Mouse (Mus musculus) hematopoietic stem cell, adult 5-6 weeks (primary cell): Measurements from ENCODE around the gene Fam227b. TPM values are rescaled to one million over a fixed set of nuclear protein-coding genes. Genes with fewer than 3 reads are reported as not detected.

Experiments used
- ATAC-seq, 2 experiments: fragments of 125-278 bp in 1 of 2; replicated peaks in 1 of 2; 2 replicates each; pipeline ENCODE4 v1.8.0; 2016 to 2017; ENCODE audit warnings: inconsistent platforms in 2 of 2, mild to moderate bottlenecking in 2 of 2, moderate number of reproducible peaks in 2 of 2, low read depth in 1 of 2, moderate TSS enrichment in 1 of 2; ENCODE audit not compliant: low FRiP score in 2 of 2, poor library complexity in 2 of 2, severe bottlenecking in 2 of 2, insufficient read depth in 1 of 2, low TSS enrichment in 1 of 2
- total RNA-seq: library from RNA; stranded (forward); fragments of 172-1452, 232-1000 nt; gene quantifications from 2 replicates; pipeline ENCODE4 v1.2.3, GENCODE M21; 2017

The Fam227b gene
- total RNA-seq, 1 experiment from 2014 or later = not detected

DNA sequence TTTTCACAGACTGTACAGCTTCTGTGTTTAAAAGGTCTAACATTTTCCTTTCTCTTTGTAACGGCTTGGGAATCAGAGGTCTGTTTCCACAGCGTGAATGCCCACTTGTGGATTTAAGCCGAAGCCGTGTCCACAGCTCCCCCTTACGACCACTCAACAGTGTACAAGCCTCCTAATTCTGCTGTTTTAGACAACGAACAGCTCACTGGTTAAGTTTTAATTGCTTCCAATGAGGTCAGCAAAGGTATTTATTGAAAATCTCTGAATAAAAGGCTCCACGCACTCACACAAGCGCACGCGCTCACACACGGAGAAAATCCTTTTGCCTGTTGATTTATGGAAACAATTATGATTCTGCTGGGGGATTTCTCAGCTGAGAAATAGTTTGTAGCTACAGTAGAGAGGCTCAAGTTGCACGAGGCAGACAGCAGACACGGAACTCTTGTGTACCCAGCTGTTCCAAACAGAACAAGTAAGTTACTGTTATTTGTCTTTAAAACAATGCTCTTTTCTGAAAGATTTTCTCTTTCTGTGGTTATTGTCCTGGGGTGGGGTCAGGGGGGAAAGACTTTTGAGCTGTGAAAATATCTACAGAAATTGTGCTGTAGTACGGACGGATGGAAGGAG lies 117.3 kb downstream of the Fam227b start, which contains the start of gene Fgf7:
TSS of gene Fgf7 (plus strand) at position 280 of the 627 bp plus-strand sequence.
- no peak for ATAC-seq

DNA sequence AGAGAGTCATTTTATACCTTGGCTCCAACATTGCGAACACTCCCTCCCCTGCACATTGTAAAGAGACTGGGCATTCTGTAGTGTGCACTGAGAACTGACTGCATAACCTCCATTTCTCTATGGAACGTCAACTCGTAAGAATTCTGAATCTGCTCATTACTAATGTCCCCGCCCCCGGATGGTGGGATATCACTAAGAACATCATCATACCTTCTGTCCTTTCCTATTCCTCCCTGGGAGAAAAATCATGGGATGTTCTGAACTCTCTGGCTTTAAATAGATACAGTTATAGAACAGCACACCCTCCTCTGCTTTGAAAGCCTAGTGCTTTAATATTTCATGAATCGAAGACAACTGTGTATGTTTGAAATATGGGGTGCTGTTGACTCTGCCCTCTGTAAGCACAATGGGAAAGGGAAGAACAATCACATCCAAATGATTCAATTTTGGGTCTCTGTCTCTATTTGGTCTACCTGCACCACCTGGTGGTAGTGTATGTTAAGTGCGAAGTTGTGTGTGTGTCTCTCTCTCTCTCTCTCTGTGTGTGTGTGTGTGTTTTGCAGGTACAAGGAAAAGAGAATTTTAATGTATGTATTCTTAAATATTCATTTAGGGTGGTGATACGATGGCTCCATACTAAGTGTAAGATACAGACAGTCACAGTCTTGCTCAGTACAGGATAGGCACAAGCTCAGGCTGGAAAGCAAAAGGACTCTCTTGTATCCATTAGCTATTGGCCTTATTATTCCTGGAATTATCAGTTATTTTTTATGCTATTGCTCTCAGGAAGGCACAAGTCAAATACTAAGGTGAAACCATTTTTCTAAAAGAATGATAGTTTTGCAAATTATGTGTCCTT lies 118.5 kb downstream of the Fam227b start:
- no peak for ATAC-seq

DNA sequence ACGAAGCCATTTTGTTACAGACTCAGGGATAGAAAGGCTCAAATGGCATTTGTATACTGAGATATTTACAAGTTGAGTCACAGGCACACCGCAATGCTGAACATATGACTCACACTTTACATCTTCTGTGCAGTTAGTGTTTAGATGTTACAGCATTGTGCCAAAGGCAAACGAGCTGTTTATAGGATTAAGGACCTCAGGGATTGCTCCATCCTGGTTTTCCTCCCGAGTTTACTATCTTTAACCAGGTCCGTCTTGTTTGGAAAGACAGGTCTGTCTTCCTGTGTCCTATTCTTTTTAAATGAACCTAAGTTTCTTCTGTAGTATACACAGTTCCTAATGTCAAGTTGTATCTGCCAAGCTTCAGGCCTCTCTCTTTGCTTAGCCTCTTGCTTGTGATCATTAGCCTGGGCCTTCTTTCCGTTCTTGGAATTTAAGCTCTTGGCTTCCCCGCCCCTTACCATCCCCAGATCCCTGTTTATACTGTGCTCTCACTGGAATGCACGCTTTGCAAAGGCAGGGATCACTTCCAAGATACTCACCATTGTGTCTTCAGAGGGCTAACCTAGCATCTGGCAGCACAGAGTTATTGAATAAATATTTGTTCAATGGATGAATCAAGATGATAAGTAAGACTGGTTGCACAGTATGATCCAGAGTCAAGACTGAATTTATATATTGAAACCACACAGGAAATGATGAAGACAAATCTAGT lies 120.5 kb downstream of the Fam227b start:
- no peak for ATAC-seq

DNA sequence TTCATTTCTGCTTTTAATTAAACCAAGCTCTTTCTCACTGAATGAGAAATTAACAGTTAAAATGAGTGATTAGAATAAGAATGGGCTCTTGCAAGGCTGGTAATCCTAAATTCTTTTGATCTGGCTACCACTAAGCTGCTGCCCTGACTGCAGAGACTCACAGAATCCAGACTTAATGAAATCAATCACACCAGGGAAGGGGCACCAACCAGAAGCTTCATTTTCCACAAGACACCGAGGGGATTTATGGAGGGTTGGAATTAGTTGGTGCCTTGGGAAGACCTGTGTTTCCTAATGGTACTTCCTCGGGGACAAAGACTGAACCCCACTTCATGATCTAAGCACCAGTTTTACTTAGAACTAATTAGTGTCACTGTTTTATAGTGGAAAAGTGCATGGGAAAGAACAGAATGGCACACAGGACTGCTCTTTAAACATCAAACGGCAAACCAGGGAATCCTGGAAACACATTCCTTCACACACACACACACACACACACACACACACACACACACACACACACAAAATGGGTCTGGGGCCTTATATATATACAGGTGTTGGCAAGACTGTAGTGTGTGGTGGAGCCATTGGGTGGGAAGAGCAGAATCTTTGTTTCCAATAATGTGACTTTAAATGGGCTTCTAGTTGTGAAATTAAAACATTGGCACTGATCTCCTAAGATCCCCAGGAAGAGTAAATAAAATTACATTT lies 135.9 kb downstream of the Fam227b start:
- no peak for ATAC-seq

DNA sequence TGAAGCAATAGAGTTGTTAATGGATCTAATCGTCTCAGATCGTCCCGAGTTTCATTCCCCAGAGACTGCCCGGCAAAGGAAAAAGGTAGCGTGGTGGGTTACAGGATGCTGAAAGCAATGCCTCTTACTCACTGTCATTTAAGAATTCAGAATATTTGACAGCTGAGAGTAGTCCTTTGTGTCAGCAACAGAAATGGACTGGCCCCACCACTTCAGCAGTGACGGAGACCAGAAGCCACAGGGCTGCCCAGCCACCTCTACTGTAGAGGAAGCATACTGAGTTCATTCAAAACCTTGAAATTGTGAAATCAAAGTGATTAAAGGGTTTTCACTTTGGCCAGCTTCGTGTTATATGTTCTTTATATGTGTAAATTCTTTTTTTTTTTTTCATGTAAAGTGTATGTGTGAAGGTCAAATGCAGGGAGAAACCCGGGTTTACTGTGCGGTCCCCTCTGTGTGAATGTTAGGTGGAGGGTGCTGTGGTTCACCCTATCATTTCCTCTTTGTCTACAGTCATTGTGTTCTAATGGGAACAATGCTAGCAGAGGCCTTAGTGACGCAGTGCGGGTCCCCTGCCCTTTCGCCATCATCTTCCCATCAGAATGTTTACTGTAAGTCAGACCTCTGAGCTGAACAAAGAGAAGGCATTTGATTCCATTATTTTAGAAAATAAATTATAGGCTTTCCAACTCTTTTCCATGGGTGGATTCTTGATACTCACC lies 136.7 kb downstream of the Fam227b start:
- 0 out of 4 replicates have a peak, but pooled peaks of 1 of the 2 experiments have one; percentile 27 for ATAC-seq

DNA sequence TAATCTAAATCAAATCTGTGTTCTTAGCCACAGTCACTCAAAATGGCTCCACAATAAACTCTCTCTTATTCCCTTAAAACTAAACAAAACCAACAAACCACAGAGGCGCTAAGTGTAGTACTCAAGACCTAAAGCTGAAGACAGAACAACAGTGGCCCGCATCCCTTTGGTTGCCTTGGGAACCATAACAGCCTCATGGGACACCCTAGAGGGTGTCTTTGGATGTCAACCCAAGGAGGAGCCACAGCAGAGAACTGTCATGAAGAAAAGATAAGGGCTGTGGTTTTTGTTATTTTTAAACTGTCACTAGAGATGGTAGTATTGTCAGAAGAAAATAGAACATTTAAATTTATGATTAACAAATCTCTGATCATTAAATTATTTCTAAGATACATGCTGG lies 145.1 kb downstream of the Fam227b start:
- ATAC-seq = no peak

DNA sequence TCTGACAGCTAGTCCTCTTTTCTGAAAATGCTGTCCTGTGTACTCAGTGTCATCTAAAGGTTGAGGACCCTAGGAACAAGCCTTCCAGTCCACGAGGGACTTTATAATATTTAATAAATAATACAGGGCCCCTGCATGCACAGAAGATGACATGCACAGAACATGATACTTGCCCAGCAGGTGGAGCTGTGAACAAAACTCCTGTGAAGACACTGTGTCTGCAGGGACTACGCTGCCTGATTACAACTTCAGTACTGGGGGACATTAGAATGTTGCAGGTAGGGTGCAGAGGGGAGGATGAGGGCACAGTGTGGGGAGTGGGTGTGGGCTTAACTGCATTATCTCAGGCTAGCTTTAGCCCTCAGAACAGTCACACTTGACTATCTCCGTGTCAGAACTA lies 145.7 kb downstream of the Fam227b start:
- ATAC-seq = peak; percentile 42 to 51; a peak in 2 of 4 replicates

DNA sequence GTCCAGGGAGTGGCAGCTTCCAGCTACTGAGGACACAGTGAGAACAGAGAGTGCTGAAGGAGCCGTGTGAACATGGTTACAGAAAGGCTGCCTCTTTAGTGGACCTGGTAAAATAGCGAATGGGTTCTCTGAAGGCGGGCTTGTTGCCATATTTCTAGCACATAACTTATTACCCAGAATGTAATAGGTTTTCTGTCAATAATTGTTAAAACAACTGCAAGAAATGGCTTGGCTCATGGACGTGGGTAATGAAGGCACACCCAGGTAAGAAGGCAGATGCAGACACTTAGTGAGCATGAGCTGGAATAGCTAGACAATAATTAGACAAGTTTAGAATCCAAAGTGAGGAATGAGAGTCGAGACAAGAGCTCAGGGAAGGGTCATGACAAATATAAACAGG lies 149.5 kb downstream of the Fam227b start:
- no peak for ATAC-seq

DNA sequence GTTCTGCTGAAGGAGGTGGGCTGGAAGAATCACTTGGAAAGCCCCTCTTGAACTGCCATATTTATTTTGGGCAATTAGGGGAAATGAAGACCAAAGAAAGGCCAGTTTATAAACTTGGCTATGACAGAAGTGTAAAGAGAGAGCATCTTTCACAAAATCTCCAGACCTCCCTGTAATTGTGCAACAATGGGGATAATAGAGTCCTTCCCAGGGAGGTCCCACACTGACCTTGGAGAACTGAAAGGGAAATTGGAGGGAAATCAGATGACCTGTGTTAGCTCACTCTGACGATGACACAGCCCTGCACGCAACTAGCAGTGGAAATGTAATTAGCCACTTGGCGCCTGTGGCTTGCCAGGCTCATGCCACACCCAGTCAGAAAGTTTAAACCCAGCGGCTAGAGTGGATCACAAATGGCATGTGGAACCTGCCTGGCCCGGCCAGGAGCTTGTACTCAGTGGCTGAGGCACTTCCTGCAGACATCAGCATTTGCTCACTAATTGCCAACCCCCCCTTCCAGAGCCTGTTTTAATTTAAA lies 175.9 kb downstream of the Fam227b start:
- ATAC-seq = no peak

DNA sequence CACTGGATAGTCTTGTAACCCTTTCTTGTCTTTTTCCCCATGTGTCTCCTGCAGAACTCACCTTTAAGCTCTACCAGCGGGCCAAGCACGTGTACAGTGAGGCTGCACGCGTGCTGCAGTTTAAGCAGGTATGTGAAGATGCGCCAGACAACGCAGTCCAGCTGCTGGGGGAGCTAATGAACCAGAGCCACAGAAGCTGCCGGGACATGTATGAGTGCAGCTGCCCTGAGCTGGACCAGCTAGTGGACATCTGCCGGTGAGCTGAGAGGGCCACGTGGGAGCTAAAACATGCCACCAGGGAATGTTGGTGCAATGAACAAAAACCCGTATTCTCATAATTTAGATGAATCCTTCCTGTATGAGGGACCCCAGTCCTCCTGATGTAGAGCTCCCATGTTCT lies 176.6 kb downstream of the Fam227b start:
- no peak for ATAC-seq

DNA sequence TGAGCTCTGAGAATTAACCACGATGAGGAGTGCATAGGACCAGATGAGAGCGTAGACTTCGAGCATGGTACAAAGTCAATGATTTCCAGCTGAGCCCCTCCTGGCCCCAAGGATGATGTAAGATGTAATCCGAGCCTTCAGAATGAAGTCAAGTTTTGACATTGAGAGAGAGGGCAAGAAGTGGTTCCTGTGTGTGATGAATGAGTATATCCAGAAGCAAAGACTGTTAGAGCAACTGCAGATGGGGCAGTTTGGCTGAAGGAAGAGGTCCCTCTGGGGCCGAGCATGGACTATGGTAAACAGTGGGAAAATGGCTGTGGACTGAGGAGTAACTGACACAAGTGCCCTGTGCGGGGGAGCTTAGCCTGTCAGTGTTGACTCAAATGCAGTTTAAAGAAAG lies 178.6 kb downstream of the Fam227b start:
- no peak for ATAC-seq

DNA sequence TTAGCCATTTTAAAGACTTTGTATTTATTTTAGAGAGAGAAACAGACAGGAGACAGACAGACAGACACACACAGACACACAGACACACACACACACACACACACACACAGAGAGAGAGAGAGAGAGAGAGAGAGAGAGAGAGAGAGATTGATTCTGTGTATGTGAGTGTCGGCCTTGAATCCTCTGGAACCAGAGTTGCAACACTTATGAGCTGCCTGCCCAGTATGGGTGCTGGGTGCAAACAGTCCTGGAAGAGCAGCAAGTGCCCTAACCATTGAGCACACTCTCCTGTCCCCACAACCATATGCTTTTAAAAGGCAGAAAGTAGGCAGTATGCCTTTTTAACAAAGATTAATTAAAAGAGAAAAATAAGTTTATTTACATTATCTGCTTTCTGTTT lies 183.0 kb downstream of the Fam227b start:
- ATAC-seq = no peak

DNA sequence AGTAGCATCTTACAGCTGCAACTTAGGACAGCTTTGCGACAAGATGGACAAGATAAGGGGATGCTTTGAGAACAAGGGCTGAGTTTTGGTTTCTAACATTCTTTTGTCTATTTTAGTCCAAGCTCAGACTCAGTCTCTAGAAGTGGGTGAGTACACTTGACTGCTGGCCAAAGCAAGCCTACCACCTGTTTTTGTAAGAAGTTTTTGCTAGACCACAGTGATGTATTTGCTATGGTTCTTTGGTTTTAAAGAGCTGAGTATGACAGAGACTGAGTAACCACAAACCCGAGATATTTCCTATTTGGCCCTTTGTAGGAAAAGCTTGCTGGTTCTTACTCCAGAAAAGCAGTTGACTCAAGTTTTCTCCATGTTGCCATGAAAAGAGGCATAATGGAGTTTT lies 203.6 kb downstream of the Fam227b start:
- no peak for ATAC-seq

DNA sequence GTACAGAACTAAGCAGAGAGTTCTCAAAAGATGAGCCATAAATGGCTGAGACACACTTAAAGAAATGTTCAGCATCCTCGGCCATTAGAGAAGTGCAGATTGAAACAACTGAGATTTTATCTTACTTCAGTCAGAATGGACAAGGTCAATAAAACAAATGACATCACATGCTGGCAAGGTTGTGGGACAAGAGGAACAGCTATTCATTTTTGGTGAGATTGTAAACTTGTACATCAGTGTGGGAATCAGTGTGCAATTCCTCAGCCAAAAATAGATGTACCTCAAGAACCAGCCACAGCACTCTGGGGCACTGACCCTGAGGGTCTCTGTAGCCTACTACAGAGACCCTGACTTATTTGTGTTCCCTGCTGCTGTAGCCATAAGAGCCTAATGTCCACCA lies 208.5 kb downstream of the Fam227b start:
- no peak for ATAC-seq

DNA sequence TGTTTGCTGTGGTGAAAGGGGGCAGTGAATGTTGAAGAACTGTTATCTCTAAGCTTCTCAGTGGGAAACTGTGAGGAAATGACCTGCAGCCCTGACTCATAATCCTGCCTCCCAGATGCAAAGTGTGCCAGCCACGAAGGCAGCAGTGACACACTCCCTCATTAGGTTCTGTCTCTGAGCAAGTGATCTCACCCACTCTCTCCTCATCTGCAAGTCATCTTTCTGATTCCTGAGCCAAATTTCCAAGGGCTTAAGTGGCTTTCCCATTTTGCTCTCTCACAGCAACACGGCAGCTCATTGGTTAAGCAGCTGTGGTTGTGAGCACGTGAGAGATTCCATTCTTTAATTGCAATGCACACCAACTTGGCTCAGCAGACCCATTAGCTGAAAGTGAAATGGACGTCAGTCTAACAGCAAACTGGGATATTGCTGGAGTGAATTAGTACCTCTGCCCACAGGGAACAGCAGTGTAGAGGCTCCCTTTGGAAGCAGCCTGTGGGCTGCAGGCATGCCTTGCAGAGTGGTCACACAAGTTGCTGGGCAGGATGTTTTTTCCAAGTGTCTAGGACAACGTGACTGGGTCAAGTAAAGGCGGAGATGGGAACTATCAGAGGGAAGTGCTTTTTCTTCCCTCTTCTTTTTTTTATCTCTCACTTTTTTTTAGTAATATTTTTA lies 210.6 kb downstream of the Fam227b start:
- no peak for ATAC-seq

DNA sequence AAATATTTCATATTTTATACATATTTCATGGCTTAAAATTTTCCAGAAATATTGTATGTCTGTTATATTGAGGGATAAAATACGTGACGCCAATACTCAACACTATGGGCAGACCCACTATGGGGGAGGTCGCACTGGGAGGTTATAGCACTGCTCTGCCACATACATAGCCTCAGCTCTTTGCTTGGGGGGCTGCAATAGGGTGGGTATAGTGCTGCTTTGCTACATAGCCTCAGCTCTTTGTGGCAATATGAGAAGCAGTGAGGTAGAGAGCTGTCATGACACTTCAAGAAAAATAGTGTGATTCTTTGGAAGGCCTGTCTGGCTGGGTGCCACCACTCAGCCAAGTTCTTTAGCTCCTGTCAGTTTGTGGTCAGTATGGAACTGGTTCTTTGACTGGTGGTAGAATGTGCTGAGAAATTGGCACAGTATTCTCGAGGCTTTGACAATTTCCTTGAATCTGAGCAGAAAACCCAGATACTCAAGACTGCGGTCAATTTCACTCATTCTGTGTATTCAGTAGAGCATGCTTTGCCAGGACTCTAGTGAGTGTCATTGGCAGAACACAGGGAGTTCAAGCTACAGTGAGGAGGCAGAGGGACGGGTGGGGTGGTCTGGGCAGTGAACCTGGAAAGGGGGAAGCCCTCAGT lies 212.7 kb downstream of the Fam227b start:
- ATAC-seq = peak; percentile 65 to 77
